Mouse (Mus musculus): ENCODE results near the gene Actl11.

DNA sequence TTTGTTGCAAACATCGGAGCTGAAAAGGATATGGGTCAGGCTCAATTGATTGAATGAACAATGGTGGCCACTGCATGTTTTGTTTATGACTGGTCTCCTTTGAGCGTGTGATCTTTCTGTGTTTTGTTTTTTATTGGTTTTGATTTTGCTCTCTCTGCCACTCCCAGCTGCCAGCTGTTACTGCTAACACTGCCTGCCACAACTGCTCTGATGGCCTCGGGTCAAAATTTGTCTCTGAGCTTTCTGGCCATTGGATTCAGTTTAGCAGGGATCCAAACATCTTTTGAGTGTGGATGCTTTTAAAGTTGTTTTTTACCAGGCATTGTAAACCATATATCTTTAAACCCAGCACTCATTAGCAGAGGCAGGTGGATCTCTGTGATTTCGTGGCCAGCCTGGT, 47.9 kb upstream of the Actl11 start:
- TF ChIP-seq EP300 (optimal IDR thresholded peaks at IDR 0.05): no peak
- no peak for TF ChIP-seq CTCF (IDR thresholded peaks at IDR 0.05; ENCODE audit: low read depth)
